Mouse (Mus musculus) lung, embryonic 16.5 days (tissue): ENCODE data around the gene March2. TPM values are rescaled to one million over a fixed set of nuclear protein-coding genes. Genes with fewer than 3 reads are reported as not detected.

Source experiments
- ATAC-seq: fragments of 200-750 bp; cut with Nextera tagmentation; 2 replicates; pipeline ENCODE4 v1.8.0; 2017; ENCODE audit warnings: low read depth, mild to moderate bottlenecking, moderate library complexity
- H3K27ac ChIP-seq: fragments of 300-500 bp; sonication (generic); 2 replicates; pipeline ENCODE4 v1.5.1; 2014; ENCODE audit warnings: mild to moderate bottlenecking, control low read depth, low read length
- H3K27me3 ChIP-seq: fragments of 300-500 bp; sonication (generic); 2 replicates; pipeline ENCODE4 v1.6.1; 2014; ENCODE audit warnings: low read depth, low read length, mixed read lengths; ENCODE audit not compliant: control insufficient read depth, insufficient read depth
- H3K36me3 ChIP-seq: fragments of 300-500 bp; sonication (generic); 2 replicates; pipeline ENCODE4 v1.6.1; 2014; ENCODE audit warnings: low read length; ENCODE audit not compliant: control insufficient read depth, insufficient read depth
- H3K4me1 ChIP-seq: fragments of 300-500 bp; sonication (generic); replicated peaks from 2 replicates; pipeline ENCODE4 v1.6.1; 2014; ENCODE audit warnings: low read length, mixed read lengths; ENCODE audit not compliant: control insufficient read depth, insufficient read depth
- H3K4me2 ChIP-seq: fragments of 300-500 bp; sonication (generic); 2 replicates; pipeline ENCODE4 v1.6.1; 2014; ENCODE audit warnings: low read depth, low read length, control low read depth
- H3K4me3 ChIP-seq: fragments of 300-500 bp; sonication (generic); 2 replicates; pipeline ENCODE4 v1.5.1; 2014; ENCODE audit warnings: mild to moderate bottlenecking, low read length, control low read depth
- H3K9ac ChIP-seq: fragments of 300-500 bp; sonication (generic); 2 replicates; pipeline ENCODE4 v1.6.1; 2014; ENCODE audit warnings: low read length, control low read depth
- H3K9me3 ChIP-seq: fragments of 300-500 bp; sonication (generic); 2 replicates; pipeline ENCODE4 v1.6.1; 2016; ENCODE audit warnings: low read length; ENCODE audit not compliant: control insufficient read depth
- WGBS: fragments of 180-500 bp; shearing (Covaris S2); extraction: QIAGEN DNeasy Blood & Tissue Kit; methylation state at CpG from one replicate; pipeline ENCODE4 v1.1.7; 2014; 5-methylcytosine and 5-hydroxymethylcytosine counted together
- polyA plus RNA-seq: library from polyadenylated mRNA; unstranded; fragments of >200 nt; fragmentation: Nextera tagmentation; extraction: Ambion mirVana; gene quantifications from 2 replicates; pipeline ENCODE4 v1.2.1, GENCODE M21; 2015

The March2 gene
- polyA plus RNA-seq, 1 experiment from 2014 or later: 61.8 TPM

DNA sequence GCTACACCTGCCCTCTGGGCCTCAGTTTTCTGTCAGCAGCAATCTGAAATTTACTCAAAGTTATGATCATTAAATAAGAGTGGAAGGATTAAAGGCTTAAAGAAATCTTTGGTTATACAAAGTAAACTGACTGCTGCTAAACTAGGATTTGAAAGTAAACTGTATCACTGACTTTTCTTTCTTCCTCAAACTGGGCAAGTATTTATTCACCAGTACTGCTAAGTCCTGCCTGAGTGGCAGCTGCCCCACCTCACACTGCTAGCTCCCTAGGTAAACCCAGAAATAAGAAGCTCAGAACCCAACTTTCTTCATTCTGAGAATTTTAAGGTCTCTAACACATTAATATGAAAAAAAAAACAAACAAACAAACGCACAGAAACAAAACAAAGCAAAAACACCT, 44.6 kb downstream of the March2 start:
- H3K4me1 ChIP-seq: peaks cover 8% of the 10 kb centered on the region
- H3K36me3 ChIP-seq: peaks cover 13% of the 10 kb centered on the region
- H3K9me3 ChIP-seq: no peaks in the 10 kb centered on the region
- 69% methylated on average over 1 of the region's 1 CpGs for WGBS
- H3K27ac ChIP-seq: no peak overlapping the region
- no peaks in the 10 kb centered on the region for H3K27me3 ChIP-seq
- H3K4me3 ChIP-seq: no peak overlapping the region
- no peak overlapping the region for H3K4me2 ChIP-seq
- H3K9ac ChIP-seq: no peak overlapping the region
- ATAC-seq: no peak

DNA sequence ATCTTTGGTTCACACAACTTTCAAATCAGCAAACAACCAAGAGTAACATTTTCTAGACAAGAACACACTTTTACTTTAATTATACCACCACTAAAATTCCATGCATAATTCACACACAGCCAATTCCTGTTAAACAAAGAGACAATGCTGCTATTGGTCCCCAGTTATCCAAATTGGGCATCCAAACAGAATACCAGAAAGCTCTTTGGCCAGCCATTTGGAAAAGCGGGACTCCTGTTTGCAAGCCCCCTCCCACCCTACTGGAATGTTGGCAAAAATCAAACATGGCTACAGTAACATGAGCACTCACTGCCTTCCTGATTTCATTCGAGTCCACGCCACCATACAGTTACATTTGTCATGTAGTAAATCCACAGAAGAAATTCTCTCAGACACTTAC, 48.8 kb downstream of the March2 start:
- H3K27ac ChIP-seq: no peak overlapping the region
- no peak overlapping the region for H3K9ac ChIP-seq
- no peak overlapping the region for H3K4me2 ChIP-seq
- no peak for ATAC-seq
- no peak overlapping the region for H3K4me3 ChIP-seq
- H3K27me3 ChIP-seq: no peaks in the 10 kb centered on the region
- H3K4me1 ChIP-seq: no peaks in the 10 kb centered on the region
- 82% methylated on average over 3 of the region's 3 CpGs for WGBS
- no peaks in the 10 kb centered on the region for H3K9me3 ChIP-seq
- H3K36me3 ChIP-seq: peaks cover 20% of the 10 kb centered on the region

DNA sequence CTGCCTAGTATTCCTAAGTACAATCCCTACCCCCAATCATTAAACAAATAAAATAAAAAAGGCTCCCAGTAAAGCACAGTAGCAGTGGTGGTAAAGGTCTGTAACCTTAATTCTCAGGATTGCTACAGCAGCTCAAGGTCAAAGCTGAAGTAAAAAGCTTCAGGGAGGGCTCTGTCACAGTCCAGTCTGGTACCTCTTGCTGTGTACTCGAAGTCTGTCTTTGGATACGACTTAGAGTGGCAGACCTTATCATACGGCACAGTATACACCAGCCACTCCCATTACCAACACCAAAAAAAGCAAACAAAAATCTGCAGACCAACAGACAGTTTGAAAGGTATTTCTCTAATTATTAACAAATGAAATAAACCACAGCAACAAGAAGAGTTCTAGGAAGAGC, 51.7 kb downstream of the March2 start:
- Histone ChIP-seq H3K4me3 (no peak overlapping the region), H3K9ac (no peak overlapping the region), H3K4me2 (no peak overlapping the region), H3K27me3 (no peaks in the 10 kb centered on the region), H3K27ac (no peak overlapping the region), H3K4me1 (no peaks in the 10 kb centered on the region), H3K9me3 (no peaks in the 10 kb centered on the region), H3K36me3 (peaks cover 38% of the 10 kb centered on the region)
- whole genome bisulfite sequencing: 61% methylated on average over 3 of the region's 3 CpGs
- no peak for ATAC-seq

DNA sequence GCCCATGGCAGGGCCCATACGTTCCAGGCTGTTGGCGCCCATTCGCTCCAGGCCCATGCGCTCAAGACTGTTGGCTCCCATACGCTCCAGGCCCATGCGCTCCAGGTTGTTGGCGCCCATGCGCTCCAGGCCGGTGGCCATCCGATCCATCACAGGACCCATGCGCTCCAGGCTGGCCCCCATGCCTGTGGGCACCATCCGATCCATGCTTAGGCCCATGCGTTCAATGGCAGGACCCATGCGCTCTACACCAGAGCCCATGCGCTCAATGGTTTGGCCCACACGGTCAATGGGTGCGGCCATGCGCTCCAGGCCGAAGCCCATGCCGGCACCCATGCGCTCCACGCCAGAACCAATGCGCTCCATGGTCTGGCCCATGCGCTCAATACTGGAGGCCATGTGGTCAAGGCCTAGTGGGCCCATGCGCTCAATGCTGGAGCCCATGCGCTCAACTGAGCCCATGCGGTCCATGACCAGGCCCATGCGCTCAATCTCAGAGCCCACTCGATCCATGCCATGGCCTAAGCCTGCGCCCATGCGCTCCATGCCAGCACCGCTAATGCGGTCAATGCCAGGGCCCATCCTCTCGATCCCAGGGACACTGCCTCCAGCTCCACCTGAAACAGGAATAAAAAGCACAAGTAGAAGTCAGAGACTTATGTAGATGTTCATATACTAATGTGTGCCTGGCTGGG, 68.5 kb downstream of the March2 start:
- Histone ChIP-seq H3K4me3 (no peak overlapping the region), H3K4me1 (no peaks in the 10 kb centered on the region), H3K36me3 (peaks cover 77% of the 10 kb centered on the region), H3K4me2 (no peak overlapping the region), H3K27ac (no peak overlapping the region), H3K27me3 (no peaks in the 10 kb centered on the region), H3K9me3 (no peaks in the 10 kb centered on the region), H3K9ac (no peak overlapping the region)
- 0 out of 2 replicates have a peak, but pooled peaks have one; percentile 12 for ATAC-seq
- WGBS: 97% methylated on average over 34 of the region's 34 CpGs

DNA sequence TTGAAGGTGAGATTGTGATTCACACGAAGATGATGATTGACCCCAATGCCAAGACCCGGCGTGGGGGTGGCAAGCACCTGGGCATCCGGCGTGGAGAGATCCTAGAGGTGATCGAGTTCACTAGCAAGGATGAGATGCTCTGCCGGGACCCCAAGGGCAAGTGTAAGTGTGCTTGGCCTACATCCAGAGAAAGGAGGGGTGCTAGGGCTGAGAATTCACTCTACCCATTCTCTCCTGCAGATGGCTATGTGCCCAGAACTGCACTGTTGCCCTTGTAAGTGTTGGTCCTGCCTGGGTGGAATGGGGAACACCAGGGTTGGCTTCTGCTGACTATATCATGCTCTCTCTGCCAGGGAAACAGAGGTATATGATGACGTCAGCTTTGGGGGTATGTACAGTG, 73.4 kb downstream of the March2 start:
- Histone ChIP-seq H3K27me3 (no peaks in the 10 kb centered on the region), H3K4me2 (no peak overlapping the region), H3K4me1 (no peaks in the 10 kb centered on the region), H3K9me3 (no peaks in the 10 kb centered on the region), H3K4me3 (no peak overlapping the region), H3K36me3 (peaks cover 51% of the 10 kb centered on the region), H3K27ac (no peak overlapping the region), H3K9ac (no peak overlapping the region)
- WGBS: 89% methylated on average over 8 of the region's 8 CpGs
- no peak for ATAC-seq

DNA sequence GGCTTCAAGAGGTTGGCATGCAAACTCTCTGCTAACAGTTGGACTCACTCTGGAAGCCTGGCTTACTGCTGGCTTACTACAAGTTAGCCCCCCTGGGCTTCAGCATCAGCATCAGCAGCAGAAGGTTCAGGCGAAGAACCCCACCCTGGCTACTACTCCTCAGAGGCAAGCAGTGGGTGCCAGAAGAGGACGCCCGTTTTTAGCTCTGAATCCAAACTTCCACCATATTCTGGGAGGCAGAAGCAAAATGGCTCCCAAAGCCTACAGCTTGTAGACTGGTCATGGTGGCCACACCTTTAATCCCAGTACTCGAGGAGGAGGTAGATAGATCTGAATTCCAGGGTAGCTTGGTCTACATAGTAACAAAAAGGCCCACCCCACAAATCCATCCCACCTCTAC, 74.4 kb downstream of the March2 start:
- WGBS: 94% methylated on average over 4 of the region's 4 CpGs
- Histone ChIP-seq H3K36me3 (peaks cover 41% of the 10 kb centered on the region), H3K9ac (no peak overlapping the region), H3K4me2 (no peak overlapping the region), H3K4me1 (no peaks in the 10 kb centered on the region), H3K27ac (no peak overlapping the region), H3K9me3 (no peaks in the 10 kb centered on the region), H3K27me3 (no peaks in the 10 kb centered on the region), H3K4me3 (no peak overlapping the region)
- ATAC-seq: no peak

DNA sequence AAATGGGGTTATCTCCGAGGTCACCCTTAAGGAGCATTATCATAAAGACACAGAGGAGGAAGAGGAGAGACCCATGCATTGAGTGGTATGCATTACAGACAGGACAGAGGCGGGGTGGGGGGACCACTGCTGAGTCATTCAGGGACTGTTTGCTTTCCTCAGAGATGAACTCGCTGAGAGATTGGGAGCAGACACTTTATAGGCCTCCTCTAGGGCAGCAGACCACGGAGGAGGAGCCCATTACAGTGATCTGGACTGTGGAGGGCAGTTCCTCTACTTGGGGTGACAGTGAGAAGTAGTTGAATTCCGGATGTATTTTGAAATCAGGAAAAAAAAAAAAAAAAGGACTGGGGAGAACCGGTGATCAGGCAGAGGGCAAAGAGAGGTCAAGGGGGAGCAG, 78.7 kb downstream of the March2 start:
- no peak for ATAC-seq

DNA sequence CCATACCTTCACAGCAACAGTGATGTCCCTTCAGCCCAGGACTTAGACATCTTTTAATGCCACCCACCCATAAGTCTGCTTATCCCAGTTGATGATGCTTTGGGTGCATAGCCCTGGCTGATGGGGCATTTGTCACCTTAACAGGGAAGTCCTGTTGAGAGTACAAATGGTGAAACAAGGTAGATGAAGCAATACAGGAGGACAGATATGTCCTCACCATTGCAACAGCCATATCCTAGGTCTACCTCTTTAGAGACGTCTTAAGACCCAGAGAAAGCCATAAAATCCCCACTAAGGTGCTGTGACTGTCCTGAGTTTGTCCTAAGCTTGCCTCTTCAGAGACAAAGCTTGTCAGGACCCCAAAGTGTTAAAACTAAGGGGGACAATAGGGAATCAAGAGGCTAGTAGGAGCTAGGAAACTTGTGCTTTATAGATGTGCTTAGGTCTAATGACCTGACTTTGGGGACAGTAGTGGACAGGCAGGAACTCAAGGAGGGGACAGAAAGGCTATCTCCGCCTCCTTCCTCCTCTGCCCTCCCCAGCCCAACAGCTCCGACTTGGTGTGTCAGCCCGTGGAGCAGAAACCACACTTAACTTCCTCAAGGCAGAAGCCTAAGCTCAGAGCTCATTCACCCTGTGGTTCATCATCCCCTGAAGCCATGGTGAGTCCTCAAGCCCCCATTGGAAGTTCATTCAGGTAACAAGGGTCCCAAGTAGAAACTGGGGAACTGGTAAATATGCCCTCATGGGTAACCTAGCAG, 80.8 kb downstream of the March2 start, which contains the start of gene Pram1:
Gene Pram1 (plus strand): TSS at position 541 of the 761 bp plus-strand sequence.
- 84% methylated on average over 4 of the region's 4 CpGs for WGBS

More for the DNA sequence above, 78.7 kb downstream of the March2 start:
- WGBS: 47% methylated on average over 6 of the region's 6 CpGs
- H3K9ac ChIP-seq: no peak overlapping the region
- H3K4me1 ChIP-seq: no peaks in the 10 kb centered on the region
- H3K36me3 ChIP-seq: peaks cover 4% of the 10 kb centered on the region; the same call in 1 of the 2 replicates
- H3K9me3 ChIP-seq: no peaks in the 10 kb centered on the region
- H3K4me2 ChIP-seq: no peak overlapping the region
- no peak overlapping the region for H3K4me3 ChIP-seq
- no peaks in the 10 kb centered on the region for H3K27me3 ChIP-seq
- no peak overlapping the region for H3K27ac ChIP-seq

DNA sequence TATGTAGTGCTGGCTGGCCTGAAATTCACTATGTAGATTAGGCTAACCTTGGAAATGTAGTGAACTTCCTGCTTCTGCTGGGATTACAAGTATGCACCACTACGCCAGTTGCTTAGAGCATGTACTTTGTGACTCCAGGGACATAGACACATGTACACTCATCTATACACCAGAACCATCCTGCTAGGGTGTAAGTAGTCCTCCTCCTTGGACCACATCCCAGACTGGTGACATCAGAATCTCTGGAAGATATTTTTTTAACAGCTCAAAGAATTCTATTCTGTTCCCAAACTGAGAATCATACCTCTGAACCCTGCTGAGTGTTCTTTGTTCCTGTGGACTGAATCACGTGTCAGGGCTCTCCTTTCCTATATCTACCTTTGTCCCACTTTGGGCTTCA, 81.4 kb downstream of the March2 start:
- Histone ChIP-seq H3K9me3 (no peaks in the 10 kb centered on the region), H3K4me2 (no peak overlapping the region), H3K4me1 (no peaks in the 10 kb centered on the region), H3K36me3 (no peaks in the 10 kb centered on the region), H3K27ac (no peak overlapping the region), H3K4me3 (no peak overlapping the region), H3K27me3 (no peaks in the 10 kb centered on the region), H3K9ac (no peak overlapping the region)
- WGBS: 72% methylated on average over 2 of the region's 2 CpGs
- ATAC-seq: no peak

More for the DNA sequence above, 80.8 kb downstream of the March2 start, which contains the start of gene Pram1:
- no peak within 1 kb of the TSS for H3K27ac ChIP-seq
- H3K36me3 ChIP-seq: no peaks in the 10 kb centered on the region
- no peaks in the 10 kb centered on the region for H3K9me3 ChIP-seq
- no peak within 1 kb of the TSS for H3K4me2 ChIP-seq
- ATAC-seq: no peak
- H3K4me1 ChIP-seq: no peaks in the 10 kb centered on the region
- H3K4me3 ChIP-seq: no peak within 1 kb of the TSS
- H3K27me3 ChIP-seq: no peaks in the 10 kb centered on the region
- H3K9ac ChIP-seq: no peak within 1 kb of the TSS
